Mouse (Mus musculus) stomach, postnatal 0 days (tissue): ENCODE results near the gene Vps35l. TPM values are rescaled to one million over a fixed set of nuclear protein-coding genes. Genes with fewer than 3 reads are reported as not detected.
A peak's percentile ranks its signal among the peaks of the same experiment; 100 is the strongest.

Source experiments
- ATAC-seq: fragments of 200-750 bp; cut with Nextera tagmentation; 2 replicates; pipeline ENCODE4 v1.8.0; 2017; ENCODE audit not compliant: low FRiP score, low TSS enrichment
- DNase-seq: peaks from one replicate; pipeline ENCODE4 v3.0.0-alpha.2; 2016; ENCODE audit warnings: low spot score
- H3K27ac ChIP-seq: fragments of 300-500 bp; sonication (generic); replicated peaks from 2 replicates; pipeline ENCODE4 v1.5.1; 2014; ENCODE audit warnings: mild to moderate bottlenecking, control low read depth
- H3K27me3 ChIP-seq: fragments of 300-500 bp; sonication (generic); 2 replicates; pipeline ENCODE4 v1.6.1; 2014; ENCODE audit warnings: low read length; ENCODE audit not compliant: control insufficient read depth, insufficient read depth
- H3K36me3 ChIP-seq: fragments of 300-500 bp; sonication (generic); 2 replicates; pipeline ENCODE4 v1.6.1; 2014; ENCODE audit warnings: low read length, mixed read lengths; ENCODE audit not compliant: control insufficient read depth, insufficient read depth
- H3K4me1 ChIP-seq: fragments of 300-500 bp; sonication (generic); replicated peaks from 2 replicates; pipeline ENCODE4 v1.6.1; 2014; ENCODE audit warnings: antibody characterized with exemption; ENCODE audit not compliant: control insufficient read depth, insufficient read depth
- H3K4me2 ChIP-seq: fragments of 300-500 bp; sonication (generic); replicated peaks from 2 replicates; pipeline ENCODE4 v1.6.1; 2014; ENCODE audit warnings: low read depth, mild to moderate bottlenecking, control low read depth, moderate library complexity
- H3K4me3 ChIP-seq: fragments of 300-500 bp; sonication (generic); 2 replicates; pipeline ENCODE4 v1.5.1; 2014; ENCODE audit warnings: low read depth, low read length, control low read depth
- H3K9ac ChIP-seq: fragments of 300-500 bp; sonication (generic); 2 replicates; pipeline ENCODE4 v1.6.1; 2014; ENCODE audit warnings: mild to moderate bottlenecking, low read length, control low read depth, mixed read lengths
- H3K9me3 ChIP-seq: fragments of 300-500 bp; sonication (generic); 2 replicates; pipeline ENCODE4 v1.6.1; 2016; ENCODE audit warnings: low read length; ENCODE audit not compliant: control insufficient read depth
- CTCF ChIP-seq: IDR thresholded peaks from 2 replicates; pipeline ENCODE4 v1.5.1; 2016; ENCODE audit warnings: antibody characterized with exemption, low read depth, mild to moderate bottlenecking, moderate library complexity
- EP300 ChIP-seq: optimal IDR thresholded peaks from 2 replicates; pipeline ENCODE3; 2016; ENCODE audit warnings: antibody characterized with exemption
- WGBS: fragments of 180-500 bp; shearing (Covaris S2); extraction: QIAGEN DNeasy Blood & Tissue Kit; methylation state at CpG from one replicate; pipeline ENCODE4 v1.1.7; 2014; 5-methylcytosine and 5-hydroxymethylcytosine counted together
- polyA plus RNA-seq: library from polyadenylated mRNA; unstranded; fragments of >200 nt; fragmentation: Nextera tagmentation; extraction: Ambion mirVana; gene quantifications from 2 replicates; pipeline ENCODE4 v1.2.1, GENCODE M21; 2015

Vps35l gene
- polyA plus RNA-seq, 1 experiment from 2014 or later = 32.7 TPM

DNA sequence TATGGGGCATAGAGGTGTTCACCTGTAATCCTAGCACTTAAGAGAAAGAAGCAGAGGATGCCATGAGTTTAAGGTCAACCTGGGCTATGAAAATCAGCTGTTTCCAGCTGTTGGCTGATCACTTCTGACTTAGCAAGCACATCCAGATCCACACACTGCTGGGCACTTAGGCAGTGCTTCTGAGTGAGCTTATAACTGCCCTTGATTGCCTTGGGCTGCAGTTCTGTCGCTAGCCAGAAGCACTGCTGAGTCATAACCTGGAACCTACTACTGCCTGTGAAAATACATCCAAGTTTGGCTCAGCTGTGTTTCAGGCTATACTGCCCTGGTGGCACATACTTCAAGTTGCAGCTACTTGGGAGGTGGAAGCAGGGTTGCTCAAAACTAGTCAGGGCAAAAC lies 101.8 kb downstream of the Vps35l start:
- H3K9me3 ChIP-seq = no peaks in the 10 kb centered on the region
- H3K4me3 ChIP-seq = no peak overlapping the region
- DNase-seq = no peak
- no peak overlapping the region for H3K9ac ChIP-seq
- no peak overlapping the region for H3K27ac ChIP-seq
- no peaks in the 10 kb centered on the region for H3K4me1 ChIP-seq
- TF ChIP-seq EP300 (no peak), CTCF (peak; percentile 20; the same call in 1 of the 2 replicates)
- 26% methylated on average over 1 of the region's 1 CpGs for WGBS
- no peak overlapping the region for H3K4me2 ChIP-seq
- H3K36me3 ChIP-seq = peaks cover 20% of the 10 kb centered on the region
- H3K27me3 ChIP-seq = no peaks in the 10 kb centered on the region
- 0 out of 2 replicates have a peak, but pooled peaks have one; percentile 30 for ATAC-seq

DNA sequence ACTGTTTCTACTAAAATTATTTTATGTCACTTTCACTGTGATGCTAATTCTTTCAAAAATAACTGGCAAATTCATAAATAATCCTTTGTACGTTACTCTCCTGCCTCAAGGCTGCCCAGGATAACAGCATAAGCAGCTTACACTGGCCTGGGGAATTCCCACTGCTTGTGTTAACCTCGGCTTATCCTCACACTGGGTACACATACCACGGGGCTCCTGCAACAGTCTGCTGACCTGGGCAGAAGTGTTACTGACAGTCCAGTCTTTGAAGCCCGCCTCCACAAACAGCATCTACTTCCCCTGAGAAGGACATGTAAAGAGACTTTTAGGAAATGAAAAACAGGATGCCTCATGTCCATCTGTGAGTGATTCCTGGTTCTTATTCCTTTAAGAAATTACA lies 102.9 kb downstream of the Vps35l start:
- Histone ChIP-seq H3K4me3 (no peak overlapping the region), H3K4me2 (no peak overlapping the region), H3K4me1 (no peaks in the 10 kb centered on the region), H3K27me3 (no peaks in the 10 kb centered on the region), H3K36me3 (peaks cover 25% of the 10 kb centered on the region), H3K9ac (no peak overlapping the region), H3K27ac (no peak overlapping the region), H3K9me3 (no peaks in the 10 kb centered on the region)
- DNase-seq (no peak), ATAC-seq (no peak)
- WGBS = 61% methylated on average over 4 of the region's 4 CpGs
- TF ChIP-seq CTCF = no peak
- no peak for TF ChIP-seq EP300

GRCm38 (mm10) chr7:118845141-118845540 lies 105.1 kb downstream of the Vps35l start:
- DNase-seq (peak; percentile 66), ATAC-seq (peak; percentile 64)
- 55% methylated on average over 5 of the region's 5 CpGs for WGBS
- Histone ChIP-seq H3K27ac (no peak overlapping the region), H3K27me3 (no peaks in the 10 kb centered on the region), H3K4me2 (no peak overlapping the region), H3K9me3 (no peaks in the 10 kb centered on the region), H3K36me3 (peaks cover 25% of the 10 kb centered on the region), H3K9ac (no peak overlapping the region), H3K4me3 (no peak overlapping the region), H3K4me1 (no peaks in the 10 kb centered on the region)
- no peak for TF ChIP-seq CTCF
- no peak for TF ChIP-seq EP300

- H3K4me3 ChIP-seq = no peak overlapping the region
- H3K4me2 ChIP-seq = no peak overlapping the region
- 74% methylated on average over 4 of the region's 4 CpGs for WGBS
- H3K9ac ChIP-seq = no peak overlapping the region
- H3K36me3 ChIP-seq = peaks cover 23% of the 10 kb centered on the region
- ATAC-seq (no peak), DNase-seq (no peak)
- no peaks in the 10 kb centered on the region for H3K27me3 ChIP-seq
- H3K27ac ChIP-seq = no peak overlapping the region
- H3K9me3 ChIP-seq = no peaks in the 10 kb centered on the region
- H3K4me1 ChIP-seq = no peaks in the 10 kb centered on the region
- TF ChIP-seq CTCF (no peak), EP300 (no peak)
Measured at GRCm38 (mm10) chr7:118846329-118846728, 106.3 kb downstream of the Vps35l start.

DNA sequence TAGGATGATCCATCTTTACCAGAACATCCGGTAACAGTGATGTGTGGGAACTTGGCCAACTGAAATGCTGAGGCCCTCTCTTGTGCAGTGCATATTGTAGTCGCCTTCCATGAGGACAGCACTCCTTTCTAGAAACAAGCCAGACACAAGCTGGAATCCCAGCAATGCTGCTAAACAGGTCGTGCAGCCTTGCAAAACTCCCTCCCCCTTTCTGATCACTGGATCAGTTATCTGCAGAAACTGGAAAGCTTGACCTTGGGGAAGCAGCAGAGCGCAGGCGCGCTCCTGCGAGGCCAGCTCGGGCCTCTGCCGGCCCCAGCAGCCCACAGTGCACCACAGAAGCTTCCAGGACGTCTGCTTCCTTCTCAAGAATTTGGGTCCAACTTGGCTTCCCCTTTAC lies 108.8 kb downstream of the Vps35l start:
- H3K36me3 ChIP-seq = peaks cover 23% of the 10 kb centered on the region
- ATAC-seq (0 out of 2 replicates have a peak, but pooled peaks have one; percentile 17), DNase-seq (peak; percentile 62)
- no peak for TF ChIP-seq CTCF
- TF ChIP-seq EP300 = no peak
- no peaks in the 10 kb centered on the region for H3K9me3 ChIP-seq
- H3K4me3 ChIP-seq = no peak overlapping the region
- H3K27ac ChIP-seq = no peak overlapping the region
- H3K4me2 ChIP-seq = no peak overlapping the region
- no peaks in the 10 kb centered on the region for H3K4me1 ChIP-seq
- no peaks in the 10 kb centered on the region for H3K27me3 ChIP-seq
- 63% methylated on average over 10 of the region's 10 CpGs for WGBS
- no peak overlapping the region; the same call in 1 of the 2 replicates for H3K9ac ChIP-seq

- Histone ChIP-seq H3K4me3 (no peak overlapping the region), H3K27me3 (no peaks in the 10 kb centered on the region), H3K4me2 (no peak overlapping the region), H3K9ac (no peak overlapping the region), H3K9me3 (no peaks in the 10 kb centered on the region), H3K27ac (peak overlapping the region; percentile 45; the same call in 1 of the 2 replicates), H3K36me3 (peaks cover 20% of the 10 kb centered on the region), H3K4me1 (no peaks in the 10 kb centered on the region; the same call in 1 of the 2 replicates)
- ATAC-seq = no peak
- 49% methylated on average over 5 of the region's 5 CpGs for WGBS
- DNase-seq = no peak
- no peak for TF ChIP-seq EP300
- TF ChIP-seq CTCF = no peak
Measured at GRCm38 (mm10) chr7:118849543-118850250, 109.7 kb downstream of the Vps35l start.
